Mouse (Mus musculus): Measurements from ENCODE around the gene Bglap. TPM values are rescaled to one million over a fixed set of nuclear protein-coding genes. Genes with fewer than 3 reads are reported as not detected.

Bglap gene
- polyA plus RNA-seq, 1 experiment = not detected

DNA sequence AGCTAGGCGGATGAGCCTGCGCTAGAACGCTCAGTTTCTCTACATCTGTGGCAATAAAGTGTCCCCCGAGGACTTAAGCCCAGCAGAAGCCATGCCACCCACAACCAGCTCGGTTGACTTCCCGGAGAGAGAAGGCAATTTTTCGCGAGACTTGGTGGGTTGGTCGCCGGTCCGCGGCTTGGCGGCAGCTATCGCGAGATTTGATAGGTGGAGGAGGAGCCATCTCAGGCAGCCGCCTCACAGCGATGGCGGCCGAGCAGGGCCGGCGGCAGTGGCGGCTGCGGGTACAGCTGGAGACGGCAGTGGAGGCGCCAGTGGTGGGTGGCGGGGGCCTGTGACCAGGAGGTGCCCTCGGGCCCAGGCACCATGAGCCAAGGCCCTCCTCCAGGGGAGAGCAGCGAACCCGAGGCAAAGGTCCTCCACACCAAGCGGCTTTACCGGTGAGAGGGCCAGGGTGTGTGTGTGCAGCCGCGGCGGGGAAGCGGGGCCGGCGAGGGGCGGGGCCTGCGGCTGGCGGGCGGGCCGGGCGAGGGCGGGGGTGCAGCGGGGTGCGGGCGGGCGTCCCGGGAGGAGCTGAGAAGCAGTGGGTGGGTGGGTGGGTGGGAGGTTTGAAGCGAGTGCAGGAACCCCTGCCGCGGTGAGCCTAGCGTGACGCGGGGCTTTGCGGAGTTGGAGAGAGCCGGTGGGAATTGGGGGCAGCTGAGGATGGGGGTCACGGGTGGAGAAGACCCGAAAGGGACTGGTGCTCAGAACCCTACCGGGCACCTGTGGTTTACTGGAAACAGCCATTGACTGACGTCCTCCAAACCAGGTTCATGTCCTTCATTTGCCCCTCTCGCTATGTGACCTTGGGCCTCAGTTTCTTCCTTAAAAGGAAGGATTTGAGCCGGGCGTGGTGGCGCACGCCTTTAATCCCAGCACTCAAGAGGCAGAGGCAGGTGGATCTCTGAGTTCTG, 47.9 kb downstream of the Bglap start, which contains the start of the genes Tmem79 and Smg5:
Tmem79 (minus strand) TSS at position 91 of the 956 bp plus-strand sequence.
Smg5 (plus strand) TSS at position 203 of the 956 bp plus-strand sequence.
- Histone ChIP-seq H3K4me1 (ENCODE audit: control insufficient read depth, insufficient read depth, low read length) (no peaks in the 10 kb centered on the region), H3K9me3 (replicated peaks; ENCODE audit: control insufficient read depth, insufficient read depth, low read length, poor library complexity, severe bottlenecking) (no peaks in the 10 kb centered on the region), H3K27ac (ENCODE audit: insufficient read depth, low read length) (peak within 1 kb of the TSS; percentile 83), H3K36me3 (ENCODE audit: control insufficient read depth, insufficient read depth, low read length, poor library complexity, severe bottlenecking) (no peaks in the 10 kb centered on the region; the same call in none of the 2 replicates), H3K9ac (ENCODE audit: low read depth, poor library complexity, severe bottlenecking) (peak within 1 kb of the TSS; percentile 87), H3K27me3 (ENCODE audit: control insufficient read depth, insufficient read depth, low read length, poor library complexity, severe bottlenecking) (no peaks in the 10 kb centered on the region), H3K4me3 (ENCODE audit: low read depth, low read length) (peak within 1 kb of the TSS; percentile 92)
- peak; percentile 51; the same call in 1 of the 2 replicates for TF ChIP-seq EP300 (IDR thresholded peaks at IDR 0.05; ENCODE audit: insufficient read depth, low read depth, low read length)
- TF ChIP-seq POLR2A (IDR thresholded peaks at IDR 0.05; ENCODE audit: insufficient read depth, low read length) = peak; percentile 94
- TF ChIP-seq CTCF (IDR thresholded peaks at IDR 0.05; ENCODE audit: low read depth, low read length) = no peak

GRCm38 (mm10) chr3:88335436-88336053, 48.7 kb downstream of the Bglap start:
- no peaks in the 10 kb centered on the region for H3K27me3 ChIP-seq (ENCODE audit: control insufficient read depth, insufficient read depth, low read length, poor library complexity, severe bottlenecking)
- no peak for TF ChIP-seq CTCF (IDR thresholded peaks at IDR 0.05; ENCODE audit: low read depth, low read length)
- H3K4me1 ChIP-seq (ENCODE audit: control insufficient read depth, insufficient read depth, low read length) = no peaks in the 10 kb centered on the region
- H3K36me3 ChIP-seq (ENCODE audit: control insufficient read depth, insufficient read depth, low read length, poor library complexity, severe bottlenecking) = no peaks in the 10 kb centered on the region; the same call in 1 of the 2 replicates
- no peaks in the 10 kb centered on the region for H3K9me3 ChIP-seq (replicated peaks; ENCODE audit: control insufficient read depth, insufficient read depth, low read length, poor library complexity, severe bottlenecking)
- H3K4me3 ChIP-seq (ENCODE audit: low read depth, low read length) = peak overlapping the region; percentile 92
- peak overlapping the region; percentile 83 for H3K27ac ChIP-seq (ENCODE audit: insufficient read depth, low read length)
- peak overlapping the region; percentile 87 for H3K9ac ChIP-seq (ENCODE audit: low read depth, poor library complexity, severe bottlenecking)

DNA sequence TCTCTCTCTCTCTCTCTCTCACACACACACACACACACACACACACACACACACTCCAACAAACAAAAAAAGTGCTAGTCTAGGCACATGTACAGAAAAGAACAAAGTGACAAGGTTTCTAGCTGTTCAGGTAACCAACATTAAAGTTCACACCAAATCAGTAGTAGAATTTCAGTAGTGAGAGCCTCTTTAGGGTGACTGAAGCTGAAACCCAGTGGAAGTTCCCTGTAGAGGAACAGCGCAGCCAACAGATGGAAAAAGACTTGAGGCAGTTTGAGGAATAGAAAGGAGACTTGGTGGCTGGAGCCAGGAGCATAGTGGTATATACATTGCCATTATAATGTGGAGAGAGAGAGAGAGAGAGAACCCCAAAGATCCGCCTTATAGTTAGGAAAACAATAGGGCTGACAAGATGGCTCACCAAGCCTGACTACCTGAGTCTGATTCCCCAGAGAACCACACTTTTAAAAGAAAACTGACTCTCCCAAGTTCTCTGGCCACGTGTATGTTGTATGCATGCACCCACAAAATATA, 49.3 kb downstream of the Bglap start:
- no peaks in the 10 kb centered on the region for H3K27me3 ChIP-seq (ENCODE audit: control insufficient read depth, insufficient read depth, low read length, poor library complexity, severe bottlenecking)
- H3K36me3 ChIP-seq (ENCODE audit: control insufficient read depth, insufficient read depth, low read length, poor library complexity, severe bottlenecking) = no peaks in the 10 kb centered on the region
- H3K9ac ChIP-seq (ENCODE audit: low read depth, poor library complexity, severe bottlenecking) = peak overlapping the region; percentile 87
- peak overlapping the region; percentile 83 for H3K27ac ChIP-seq (ENCODE audit: insufficient read depth, low read length)
- TF ChIP-seq CTCF (IDR thresholded peaks at IDR 0.05; ENCODE audit: low read depth, low read length) (no peak), POLR2A (IDR thresholded peaks at IDR 0.05; ENCODE audit: insufficient read depth, low read length) (no peak), EP300 (IDR thresholded peaks at IDR 0.05; ENCODE audit: insufficient read depth, low read depth, low read length) (no peak)
- H3K4me1 ChIP-seq (ENCODE audit: control insufficient read depth, insufficient read depth, low read length) = no peaks in the 10 kb centered on the region
- peak overlapping the region; percentile 92 for H3K4me3 ChIP-seq (ENCODE audit: low read depth, low read length)
- no peaks in the 10 kb centered on the region for H3K9me3 ChIP-seq (replicated peaks; ENCODE audit: control insufficient read depth, insufficient read depth, low read length, poor library complexity, severe bottlenecking)

- Histone ChIP-seq H3K4me1 (ENCODE audit: control insufficient read depth, insufficient read depth, low read length) (no peaks in the 10 kb centered on the region), H3K27me3 (ENCODE audit: control insufficient read depth, insufficient read depth, low read length, poor library complexity, severe bottlenecking) (no peaks in the 10 kb centered on the region), H3K4me3 (ENCODE audit: low read depth, low read length) (peak overlapping the region; percentile 41), H3K27ac (ENCODE audit: insufficient read depth, low read length) (peak overlapping the region; percentile 83), H3K9me3 (replicated peaks; ENCODE audit: control insufficient read depth, insufficient read depth, low read length, poor library complexity, severe bottlenecking) (no peaks in the 10 kb centered on the region), H3K36me3 (ENCODE audit: control insufficient read depth, insufficient read depth, low read length, poor library complexity, severe bottlenecking) (no peaks in the 10 kb centered on the region), H3K9ac (ENCODE audit: low read depth, poor library complexity, severe bottlenecking) (peak overlapping the region; percentile 87)
- TF ChIP-seq CTCF (IDR thresholded peaks at IDR 0.05; ENCODE audit: low read depth, low read length) = no peak
- peak; percentile 45; the same call in 1 of the 2 replicates for TF ChIP-seq EP300 (IDR thresholded peaks at IDR 0.05; ENCODE audit: insufficient read depth, low read depth, low read length)
- no peak for TF ChIP-seq POLR2A (IDR thresholded peaks at IDR 0.05; ENCODE audit: insufficient read depth, low read length)
These were observed 50.1 kb downstream of the Bglap start for GRCm38 (mm10) chr3:88334029-88334658.

Other genes starting within 250 kb of the Bglap start
- gene Mef2d, start 242.1 kb downstream of the Bglap start, polyA plus RNA-seq (2011; ENCODE audit: insufficient read depth, insufficient read length, low read depth, missing spikeins) = 41.5 and 48.1 TPM in 2 replicates
- 0.82 TPM in 1 of 2 replicates, not detected in the other for gene Rhbg, start 129.8 kb downstream of the Bglap start, polyA plus RNA-seq (2011; ENCODE audit: insufficient read depth, insufficient read length, low read depth, missing spikeins)
- gene Gm38392, start 97.3 kb downstream of the Bglap start, polyA plus RNA-seq (2011; ENCODE audit: insufficient read depth, insufficient read length, low read depth, missing spikeins) = 0.72 and 3.6 TPM in 2 replicates
- 15.5 and 19.8 TPM in 2 replicates for gene Tsacc, start 87.5 kb downstream of the Bglap start, polyA plus RNA-seq (2011; ENCODE audit: insufficient read depth, insufficient read length, low read depth, missing spikeins)
- 584 and 609 TPM in 2 replicates for gene Cct3, start 87.3 kb downstream of the Bglap start, polyA plus RNA-seq (2011; ENCODE audit: insufficient read depth, insufficient read length, low read depth, missing spikeins)
- gene Glmp, start 59.4 kb downstream of the Bglap start, polyA plus RNA-seq (2011; ENCODE audit: insufficient read depth, insufficient read length, low read depth, missing spikeins) = 89.0 and 93.3 TPM in 2 replicates
- gene Tmem79, start 48.3 kb downstream of the Bglap start, polyA plus RNA-seq (2011; ENCODE audit: insufficient read depth, insufficient read length, low read depth, missing spikeins) = 9.1 and 12.8 TPM in 2 replicates
- gene Smg5, start 48.2 kb downstream of the Bglap start, polyA plus RNA-seq (2011; ENCODE audit: insufficient read depth, insufficient read length, low read depth, missing spikeins) = 70.7 and 84.2 TPM in 2 replicates
- 4.9 and 6.8 TPM in 2 replicates for gene Paqr6, start 19.9 kb downstream of the Bglap start, polyA plus RNA-seq (2011; ENCODE audit: insufficient read depth, insufficient read length, low read depth, missing spikeins)
- gene Bglap3, start 11.7 kb downstream of the Bglap start, polyA plus RNA-seq (2011; ENCODE audit: insufficient read depth, insufficient read length, low read depth, missing spikeins) = 1.0 and 1.4 TPM in 2 replicates
- not detected in 2 replicates for gene Bglap2, start 5.8 kb downstream of the Bglap start, polyA plus RNA-seq (2011; ENCODE audit: insufficient read depth, insufficient read length, low read depth, missing spikeins)
- 88.6 and 102 TPM in 2 replicates for gene Pmf1, start 25.9 kb upstream of the Bglap start, polyA plus RNA-seq (2011; ENCODE audit: insufficient read depth, insufficient read length, low read depth, missing spikeins)
- 13.5 and 14.7 TPM in 2 replicates for gene Slc25a44, start 40.7 kb upstream of the Bglap start, polyA plus RNA-seq (2011; ENCODE audit: insufficient read depth, insufficient read length, low read depth, missing spikeins)
- gene Sema4a, start 76.7 kb upstream of the Bglap start, polyA plus RNA-seq (2011; ENCODE audit: insufficient read depth, insufficient read length, low read depth, missing spikeins) = 2.3 and 4.0 TPM in 2 replicates
- 30.0 and 37.2 TPM in 2 replicates for gene Lmna, start 125.5 kb upstream of the Bglap start, polyA plus RNA-seq (2011; ENCODE audit: insufficient read depth, insufficient read length, low read depth, missing spikeins)
- 42.3 and 43.4 TPM in 2 replicates for gene Mex3a, start 147.9 kb upstream of the Bglap start, polyA plus RNA-seq (2011; ENCODE audit: insufficient read depth, insufficient read length, low read depth, missing spikeins)
- gene Rab25, start 163.8 kb upstream of the Bglap start, polyA plus RNA-seq (2011; ENCODE audit: insufficient read depth, insufficient read length, low read depth, missing spikeins) = 33.2 and 35.1 TPM in 2 replicates
- gene Lamtor2, start 168.6 kb upstream of the Bglap start, polyA plus RNA-seq (2011; ENCODE audit: insufficient read depth, insufficient read length, low read depth, missing spikeins) = 138 and 151 TPM in 2 replicates
- 118 and 133 TPM in 2 replicates for gene Ubqln4, start 169.3 kb upstream of the Bglap start, polyA plus RNA-seq (2011; ENCODE audit: insufficient read depth, insufficient read length, low read depth, missing spikeins)
- 348 and 382 TPM in 2 replicates for gene Ssr2, start 191.4 kb upstream of the Bglap start, polyA plus RNA-seq (2011; ENCODE audit: insufficient read depth, insufficient read length, low read depth, missing spikeins)
- gene Arhgef2, start 221.5 kb upstream of the Bglap start, polyA plus RNA-seq (2011; ENCODE audit: insufficient read depth, insufficient read length, low read depth, missing spikeins) = 71.2 and 74.9 TPM in 2 replicates

Data from ES-Bruce4 (cell line).